Mouse (Mus musculus) midbrain, embryonic 11.5 days (tissue): ENCODE measurements around the gene Aplp1. TPM values are rescaled to one million over a fixed set of nuclear protein-coding genes. Genes with fewer than 3 reads are reported as not detected.

Experiments
- ATAC-seq: fragments of 200-750 bp; cut with Nextera tagmentation; 2 replicates; pipeline ENCODE4 v1.8.0; 2017; ENCODE audit warnings: moderate TSS enrichment, moderate library complexity; ENCODE audit not compliant: low FRiP score
- DNase-seq: peaks from one replicate; pipeline ENCODE4 v3.0.0; 2015; ENCODE audit warnings: low spot score; ENCODE audit errors: missing footprints
- H3K27ac ChIP-seq: fragments of 300-500 bp; sonication (generic); 2 replicates; pipeline ENCODE4 v1.5.1; 2014; ENCODE audit warnings: low read depth, low read length
- H3K27me3 ChIP-seq: fragments of 300-500 bp; sonication (generic); 2 replicates; pipeline ENCODE4 v1.6.1; 2014; ENCODE audit warnings: mild to moderate bottlenecking, low read length, moderate library complexity, mixed read lengths; ENCODE audit not compliant: control insufficient read depth, insufficient read depth
- H3K36me3 ChIP-seq: fragments of 300-500 bp; sonication (generic); 2 replicates; pipeline ENCODE4 v1.6.1; 2014; ENCODE audit warnings: mild to moderate bottlenecking, low read length, moderate library complexity, mixed read lengths; ENCODE audit not compliant: control insufficient read depth, insufficient read depth
- H3K4me1 ChIP-seq: fragments of 300-500 bp; sonication (generic); 2 replicates; pipeline ENCODE4 v1.6.1; 2014; ENCODE audit warnings: low read length; ENCODE audit not compliant: control insufficient read depth, insufficient read depth
- H3K4me2 ChIP-seq: fragments of 300-500 bp; sonication (generic); 2 replicates; pipeline ENCODE4 v1.6.1; 2014; ENCODE audit warnings: mild to moderate bottlenecking, moderate library complexity
- H3K4me3 ChIP-seq: fragments of 300-500 bp; sonication (generic); 2 replicates; pipeline ENCODE4 v1.5.1; 2014; ENCODE audit warnings: low read depth, low read length
- H3K9ac ChIP-seq: fragments of 300-500 bp; sonication (generic); 2 replicates; pipeline ENCODE4 v1.6.1; 2014; ENCODE audit warnings: low read length
- H3K9me3 ChIP-seq: fragments of 300-500 bp; sonication (generic); 2 replicates; pipeline ENCODE4 v1.6.1; 2016; ENCODE audit warnings: low read length; ENCODE audit not compliant: control insufficient read depth
- WGBS: fragments of 180-500 bp; shearing (Covaris S2); extraction: QIAGEN DNeasy Blood & Tissue Kit; methylation state at CpG from one replicate; pipeline ENCODE4 v1.1.7; 2014; 5-methylcytosine and 5-hydroxymethylcytosine counted together
- polyA plus RNA-seq: library from polyadenylated mRNA; unstranded; fragments of >200 nt; fragmentation: Nextera tagmentation; extraction: Ambion mirVana; gene quantifications from 2 replicates; pipeline ENCODE4 v1.2.1, GENCODE M21; 2014

Gene Aplp1
- polyA plus RNA-seq, 1 experiment from 2014 or later = 134 TPM

GRCm38 (mm10) chr7:30474999-30475398 is 29.7 kb upstream of the Aplp1 start:
- peaks cover 7% of the 10 kb centered on the region for H3K4me1 ChIP-seq
- ATAC-seq (no peak), DNase-seq (peak; percentile 31)
- H3K36me3 ChIP-seq = no peaks in the 10 kb centered on the region
- no peaks in the 10 kb centered on the region for H3K9me3 ChIP-seq
- no peak overlapping the region for H3K9ac ChIP-seq
- 75% methylated on average over 4 of the region's 4 CpGs for WGBS
- no peak overlapping the region for H3K4me2 ChIP-seq
- no peak overlapping the region for H3K4me3 ChIP-seq
- H3K27me3 ChIP-seq = no peaks in the 10 kb centered on the region
- H3K27ac ChIP-seq = no peak overlapping the region

DNA sequence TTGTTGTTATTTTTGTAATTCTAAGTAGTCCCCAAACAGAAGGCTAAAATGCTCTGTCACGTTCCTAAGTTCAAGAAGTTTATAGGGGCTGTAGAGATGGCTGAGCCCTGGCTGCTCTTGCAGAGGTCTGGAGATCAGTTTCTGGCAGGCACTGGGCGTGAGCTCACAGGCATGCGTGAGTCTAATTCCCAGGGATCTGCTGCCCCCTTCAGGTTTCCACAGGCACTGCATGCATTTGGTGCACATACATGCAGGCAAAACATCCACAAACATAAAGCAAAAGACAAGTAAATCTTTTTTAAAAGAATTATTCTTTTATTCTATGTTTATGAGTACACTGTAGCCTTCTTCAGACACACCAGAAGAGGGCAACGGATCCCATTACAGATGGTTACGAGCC is 27.1 kb upstream of the Aplp1 start:
- DNase-seq = peak; percentile 90
- no peak overlapping the region for H3K4me2 ChIP-seq
- H3K9me3 ChIP-seq = no peaks in the 10 kb centered on the region
- no peak for ATAC-seq
- no peak overlapping the region for H3K9ac ChIP-seq
- no peak overlapping the region for H3K27ac ChIP-seq
- H3K4me3 ChIP-seq = no peak overlapping the region
- H3K36me3 ChIP-seq = no peaks in the 10 kb centered on the region
- H3K27me3 ChIP-seq = peaks cover 4% of the 10 kb centered on the region
- 42% methylated on average over 5 of the region's 5 CpGs for WGBS
- peaks cover under 1% of the 10 kb centered on the region; the same call in 1 of the 2 replicates for H3K4me1 ChIP-seq

- H3K4me2 ChIP-seq = no peak overlapping the region
- H3K9ac ChIP-seq = no peak overlapping the region
- no peak overlapping the region for H3K27ac ChIP-seq
- H3K4me1 ChIP-seq = 0 out of 2 replicates have a peak, but pooled peaks cover 2% of the 10 kb centered on the region
- WGBS = 10% methylated on average over 6 of the region's 6 CpGs
- H3K9me3 ChIP-seq = no peaks in the 10 kb centered on the region
- peaks cover 58% of the 10 kb centered on the region for H3K27me3 ChIP-seq
- no peak for DNase-seq
- H3K36me3 ChIP-seq = no peaks in the 10 kb centered on the region
- no peak overlapping the region for H3K4me3 ChIP-seq
- no peak for ATAC-seq
Observed at GRCm38 (mm10) chr7:30464816-30465300, 19.5 kb upstream of the Aplp1 start.

- WGBS = 11% methylated on average over 4 of the region's 4 CpGs
- no peaks in the 10 kb centered on the region for H3K36me3 ChIP-seq
- H3K27me3 ChIP-seq = peaks cover 62% of the 10 kb centered on the region
- H3K4me2 ChIP-seq = no peak overlapping the region
- H3K27ac ChIP-seq = no peak overlapping the region
- H3K9me3 ChIP-seq = no peaks in the 10 kb centered on the region
- H3K4me1 ChIP-seq = 0 out of 2 replicates have a peak, but pooled peaks cover 2% of the 10 kb centered on the region
- H3K4me3 ChIP-seq = no peak overlapping the region
- no peak overlapping the region for H3K9ac ChIP-seq
- no peak for DNase-seq
- no peak for ATAC-seq
Observed at GRCm38 (mm10) chr7:30463996-30464395, 18.7 kb upstream of the Aplp1 start.

DNA sequence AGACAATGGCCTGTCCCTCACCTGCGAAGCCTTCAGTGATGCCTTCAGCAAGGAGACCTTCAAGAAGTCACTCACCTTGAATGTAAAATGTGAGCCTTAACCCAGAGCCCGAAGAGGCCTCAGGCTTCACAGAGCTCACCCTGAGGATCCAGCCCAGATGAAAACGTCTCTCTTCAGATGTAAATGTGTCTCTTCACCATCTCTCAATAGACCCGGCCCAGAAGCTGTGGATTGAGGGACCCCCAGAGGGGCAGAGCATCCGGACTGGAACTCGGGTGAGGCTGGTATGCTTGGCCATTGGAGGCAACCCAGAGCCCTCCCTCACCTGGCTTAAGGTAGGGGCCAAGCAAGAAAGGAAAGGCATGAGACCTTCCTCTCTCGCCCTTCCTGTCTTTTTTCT is 18.2 kb upstream of the Aplp1 start:
- H3K27me3 ChIP-seq = peaks cover 64% of the 10 kb centered on the region
- no peak overlapping the region for H3K27ac ChIP-seq
- H3K9me3 ChIP-seq = no peaks in the 10 kb centered on the region
- H3K9ac ChIP-seq = no peak overlapping the region
- no peak overlapping the region for H3K4me2 ChIP-seq
- 0 out of 2 replicates have a peak, but pooled peaks cover 2% of the 10 kb centered on the region for H3K4me1 ChIP-seq
- no peak for DNase-seq
- 16% methylated on average over 7 of the region's 7 CpGs for whole genome bisulfite sequencing
- no peak for ATAC-seq
- H3K4me3 ChIP-seq = no peak overlapping the region
- H3K36me3 ChIP-seq = no peaks in the 10 kb centered on the region

GRCm38 (mm10) chr7:30459484-30459883 is 14.1 kb upstream of the Aplp1 start:
- H3K27me3 ChIP-seq = peaks cover 71% of the 10 kb centered on the region
- DNase-seq = no peak
- WGBS = 40% methylated on average over 6 of the region's 6 CpGs
- no peaks in the 10 kb centered on the region for H3K36me3 ChIP-seq
- no peak overlapping the region for H3K27ac ChIP-seq
- no peak for ATAC-seq
- H3K4me3 ChIP-seq = no peak overlapping the region
- H3K4me1 ChIP-seq = peaks cover 18% of the 10 kb centered on the region
- no peak overlapping the region for H3K4me2 ChIP-seq
- H3K9ac ChIP-seq = no peak overlapping the region
- H3K9me3 ChIP-seq = no peaks in the 10 kb centered on the region

DNA sequence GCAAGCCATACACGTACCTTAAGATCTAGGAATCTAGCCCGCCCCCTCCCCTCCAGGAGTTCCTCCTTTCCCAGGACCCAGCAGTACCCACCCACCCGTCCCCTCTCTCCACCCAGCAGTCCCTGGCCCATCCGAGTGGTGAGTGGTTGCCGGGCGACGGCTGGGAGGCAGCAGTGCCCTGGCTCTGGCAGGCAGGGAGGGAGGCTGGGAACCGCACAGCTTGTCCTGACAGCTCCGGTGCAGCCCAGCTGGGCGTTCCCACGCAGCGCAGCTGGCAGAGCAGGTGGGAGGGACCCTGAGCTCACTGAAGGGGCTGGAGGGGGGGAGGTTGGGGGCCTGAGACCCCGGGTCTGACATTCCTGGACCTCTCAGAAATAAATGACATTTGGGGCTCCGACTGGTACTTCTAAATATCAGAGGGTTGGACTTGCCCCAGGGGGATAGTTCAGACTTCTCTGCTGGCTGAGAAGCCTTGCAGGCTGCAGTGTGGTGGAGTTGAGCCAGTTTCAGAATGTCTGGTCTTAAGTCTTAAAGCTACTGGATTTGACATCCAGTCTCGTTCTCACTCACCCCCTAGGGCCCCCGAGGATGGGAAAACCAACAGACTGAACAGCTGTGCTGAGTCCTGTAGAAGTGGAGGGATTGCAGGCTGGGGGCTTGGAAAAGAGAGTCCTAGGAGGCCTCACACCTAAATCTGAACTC is 12.4 kb upstream of the Aplp1 start, which contains the start of the genes Kirrel2 and Nphs1:
Gene Kirrel2 (minus strand): TSS at position 62 of the 702 bp plus-strand sequence.
Gene Nphs1 (plus strand): TSS at position 687 of the 702 bp plus-strand sequence.
- peaks cover 78% of the 10 kb centered on the region for H3K27me3 ChIP-seq
- no peaks in the 10 kb centered on the region for H3K9me3 ChIP-seq
- H3K27ac ChIP-seq = no peak within 1 kb of the TSS; the same call in 1 of the 2 replicates
- peak within 1 kb of the TSS; percentile 20 for H3K4me3 ChIP-seq
- DNase-seq = peak; percentile 92
- peak; percentile 81 for ATAC-seq
- H3K4me2 ChIP-seq = peak within 1 kb of the TSS; percentile 48
- peaks cover 20% of the 10 kb centered on the region for H3K4me1 ChIP-seq
- H3K9ac ChIP-seq = peak within 1 kb of the TSS; percentile 42
- H3K36me3 ChIP-seq = no peaks in the 10 kb centered on the region
- WGBS = under 1% methylated on average over 14 of the region's 16 CpGs

DNA sequence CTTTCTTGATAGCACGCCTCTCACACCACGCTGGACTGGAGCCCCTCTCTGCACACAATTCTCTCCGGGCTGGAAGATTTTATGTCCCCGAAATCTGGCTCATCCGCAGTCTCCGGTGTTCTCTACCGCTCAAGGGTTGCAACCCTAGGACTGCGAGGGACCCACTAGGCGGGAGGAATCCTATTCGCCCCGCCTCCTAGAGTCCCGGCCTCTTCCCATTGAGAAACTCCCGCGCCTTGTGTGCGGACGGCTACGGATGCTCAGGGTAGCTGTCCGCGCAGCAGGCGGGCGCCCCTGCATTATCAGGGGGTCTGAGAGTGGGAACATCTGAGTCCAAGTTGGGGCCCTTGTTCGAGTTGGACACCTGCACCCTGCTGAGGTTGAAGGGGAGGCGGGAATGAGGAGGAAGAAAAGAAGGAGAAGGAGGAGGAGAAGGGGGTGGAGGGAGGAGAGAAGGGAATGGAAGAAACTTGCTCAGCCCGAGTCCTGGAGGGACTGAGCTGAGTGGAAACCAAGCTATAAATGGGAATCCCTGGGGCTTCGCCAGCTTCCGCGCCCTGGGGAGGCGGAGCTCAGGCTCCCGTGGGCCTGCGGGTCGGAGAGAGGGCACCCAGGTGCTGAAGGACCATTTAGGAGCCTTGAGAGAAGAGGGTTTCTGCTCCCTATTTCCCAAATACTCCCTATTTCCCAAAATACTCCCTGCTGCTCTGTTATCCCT is 11.7 kb upstream of the Aplp1 start:
- DNase-seq (peak; percentile 91), ATAC-seq (peak; percentile 33; the same call in 1 of the 2 replicates)
- peaks cover 20% of the 10 kb centered on the region for H3K4me1 ChIP-seq
- H3K36me3 ChIP-seq = no peaks in the 10 kb centered on the region
- H3K9me3 ChIP-seq = no peaks in the 10 kb centered on the region
- H3K27ac ChIP-seq = no peak overlapping the region
- H3K4me2 ChIP-seq = peak overlapping the region; percentile 48
- H3K9ac ChIP-seq = peak overlapping the region; percentile 42
- under 1% methylated on average over 31 of the region's 31 CpGs for WGBS
- H3K4me3 ChIP-seq = peak overlapping the region; percentile 20
- peaks cover 78% of the 10 kb centered on the region for H3K27me3 ChIP-seq

GRCm38 (mm10) chr7:30456487-30456886 is 11.2 kb upstream of the Aplp1 start:
- Histone ChIP-seq H3K4me2 (peak overlapping the region; percentile 48), H3K27ac (no peak overlapping the region), H3K36me3 (no peaks in the 10 kb centered on the region), H3K4me1 (peaks cover 20% of the 10 kb centered on the region), H3K9me3 (no peaks in the 10 kb centered on the region), H3K27me3 (peaks cover 78% of the 10 kb centered on the region), H3K4me3 (peak overlapping the region; percentile 20), H3K9ac (no peak overlapping the region; the same call in 1 of the 2 replicates)
- DNase-seq (peak; percentile 90), ATAC-seq (no peak)
- WGBS = under 1% methylated on average over 9 of the region's 9 CpGs
